Mouse (Mus musculus) stomach, embryonic 15.5 days (tissue): ENCODE results near the gene Tnfrsf8. TPM values are rescaled to one million over a fixed set of nuclear protein-coding genes. Genes with fewer than 3 reads are reported as not detected.

Experiments
- ATAC-seq: fragments of 200-750 bp; cut with Nextera tagmentation; 2 replicates; pipeline ENCODE4 v1.8.0; 2017; ENCODE audit warnings: low read depth, moderate number of reproducible peaks, moderate TSS enrichment; ENCODE audit not compliant: insufficient read depth, low FRiP score
- H3K27ac ChIP-seq: fragments of 300-500 bp; sonication (generic); 2 replicates; pipeline ENCODE4 v1.5.1; 2015; ENCODE audit warnings: mild to moderate bottlenecking, inconsistent platforms
- H3K27me3 ChIP-seq: fragments of 300-500 bp; sonication (generic); replicated peaks from 2 replicates; pipeline ENCODE4 v1.6.1; 2015; ENCODE audit warnings: inconsistent platforms
- H3K36me3 ChIP-seq: fragments of 300-500 bp; sonication (generic); 2 replicates; pipeline ENCODE4 v1.6.1; 2015; ENCODE audit warnings: inconsistent platforms
- H3K4me1 ChIP-seq: fragments of 300-500 bp; sonication (generic); 2 replicates; pipeline ENCODE4 v1.6.1; 2015; ENCODE audit warnings: inconsistent platforms
- H3K4me2 ChIP-seq: fragments of 300-500 bp; sonication (generic); 2 replicates; pipeline ENCODE4 v1.6.1; 2015; ENCODE audit warnings: mild to moderate bottlenecking, inconsistent platforms
- H3K4me3 ChIP-seq: fragments of 300-500 bp; sonication (generic); replicated peaks from 2 replicates; pipeline ENCODE4 v1.5.1; 2015; ENCODE audit warnings: inconsistent platforms
- H3K9ac ChIP-seq: fragments of 300-500 bp; sonication (generic); 2 replicates; pipeline ENCODE4 v1.6.1; 2015; ENCODE audit warnings: inconsistent platforms
- H3K9me3 ChIP-seq: fragments of 300-500 bp; sonication (generic); 2 replicates; pipeline ENCODE4 v1.6.1; 2016; ENCODE audit warnings: inconsistent platforms
- WGBS: fragments of 180-500 bp; shearing (Covaris S2); methylation state at CpG from one replicate; pipeline ENCODE4 v1.1.7; 2015; 5-methylcytosine and 5-hydroxymethylcytosine counted together
- polyA plus RNA-seq: library from polyadenylated mRNA; unstranded; fragments of >200 nt; fragmentation: Nextera tagmentation; extraction: Ambion mirVana; gene quantifications from 2 replicates; pipeline ENCODE4 v1.2.1, GENCODE M21; 2015

Tnfrsf8 gene
- polyA plus RNA-seq, 1 experiment from 2014 or later, result 0.09 TPM

GRCm38 (mm10) chr4:145221379-145221778 lies 93.6 kb downstream of the Tnfrsf8 start:
- no peak overlapping the region for H3K27ac ChIP-seq
- no peak for ATAC-seq
- H3K4me2 ChIP-seq, result no peak overlapping the region
- H3K9me3 ChIP-seq, result no peaks in the 10 kb centered on the region
- H3K36me3 ChIP-seq, result no peaks in the 10 kb centered on the region
- no peak overlapping the region for H3K4me3 ChIP-seq
- no peaks in the 10 kb centered on the region for H3K27me3 ChIP-seq
- no peak overlapping the region for H3K9ac ChIP-seq
- H3K4me1 ChIP-seq, result no peaks in the 10 kb centered on the region
- WGBS, result 59% methylated on average over 2 of the region's 2 CpGs

GRCm38 (mm10) chr4:145220001-145220400 lies 95.0 kb downstream of the Tnfrsf8 start:
- Histone ChIP-seq H3K4me1 (peaks cover under 1% of the 10 kb centered on the region; the same call in 1 of the 2 replicates), H3K27me3 (no peaks in the 10 kb centered on the region), H3K27ac (no peak overlapping the region), H3K4me3 (no peak overlapping the region), H3K9ac (no peak overlapping the region), H3K36me3 (no peaks in the 10 kb centered on the region), H3K4me2 (no peak overlapping the region), H3K9me3 (no peaks in the 10 kb centered on the region)
- ATAC-seq, result no peak
- 95% methylated on average over 1 of the region's 1 CpGs for WGBS

- ATAC-seq, result no peak
- no peaks in the 10 kb centered on the region for H3K9me3 ChIP-seq
- H3K36me3 ChIP-seq, result no peaks in the 10 kb centered on the region
- H3K4me3 ChIP-seq, result no peak overlapping the region
- H3K9ac ChIP-seq, result no peak overlapping the region
- H3K4me2 ChIP-seq, result no peak overlapping the region
- peaks cover 6% of the 10 kb centered on the region; the same call in 1 of the 2 replicates for H3K4me1 ChIP-seq
- 61% methylated on average over 15 of the region's 15 CpGs for WGBS
- no peak overlapping the region for H3K27ac ChIP-seq
- no peaks in the 10 kb centered on the region for H3K27me3 ChIP-seq
These were observed 95.6 kb downstream of the Tnfrsf8 start for GRCm38 (mm10) chr4:145219240-145219985.

- no peaks in the 10 kb centered on the region for H3K27me3 ChIP-seq
- 79% methylated on average over 5 of the region's 5 CpGs for WGBS
- ATAC-seq, result no peak
- H3K4me1 ChIP-seq, result peaks cover 6% of the 10 kb centered on the region; the same call in 1 of the 2 replicates
- no peaks in the 10 kb centered on the region for H3K36me3 ChIP-seq
- no peaks in the 10 kb centered on the region for H3K9me3 ChIP-seq
- no peak overlapping the region for H3K9ac ChIP-seq
- no peak overlapping the region for H3K4me3 ChIP-seq
- no peak overlapping the region for H3K27ac ChIP-seq
- no peak overlapping the region for H3K4me2 ChIP-seq
These were observed 97.1 kb downstream of the Tnfrsf8 start for GRCm38 (mm10) chr4:145217837-145218236.

Other genes with a start within 250 kb of the Tnfrsf8 start
- gene Vps13d, start 120.2 kb downstream of the Tnfrsf8 start, polyA plus RNA-seq, result 8.8 and 9.6 TPM in 2 replicates
- 5.9 and 6.4 TPM in 2 replicates for gene Tnfrsf1b, start 68.3 kb downstream of the Tnfrsf8 start, polyA plus RNA-seq
- 0.05 and 0.09 TPM in 2 replicates for gene Zfp990, start 195.6 kb upstream of the Tnfrsf8 start, polyA plus RNA-seq